Mouse (Mus musculus) left cerebral cortex, postnatal 14 days (tissue): ENCODE data around the gene Dnaic1. TPM values are rescaled to one million over a fixed set of nuclear protein-coding genes. Genes with fewer than 3 reads are reported as not detected.
A peak's percentile ranks its signal among the peaks of the same experiment; 100 is the strongest.

Experiments
- DNase-seq, 2 experiments: peaks; one replicate each; pipeline ENCODE4 v3.0.0; 2021 to 2022; ENCODE audit warnings: low spot score in 2 of 2, mixed read lengths in 1 of 2
- intact Hi-C: fragments of 180-260 bp; cut with DNase I; formaldehyde crosslinking; loops from one replicate; pipeline ENCODE4 v1.15.1; 2025
- total RNA-seq, 2 experiments: library from RNA; stranded (reverse); gene quantifications; 2 replicates each; pipeline ENCODE4 v1.2.3; 2021

The Dnaic1 gene
- total RNA-seq, 2 experiments from 2014 or later: 5.6 to 8.6 TPM

GRCm38 (mm10) chr4:41566123-41566522 lies 3.5 kb upstream of the Dnaic1 start:
- intact Hi-C loops: loop anchor here (5.0 kb wide), 2 partner anchors 44 to 99 kb away; partner anchors contain the start of gene Nudt2
- no peak for DNase-seq

GRCm38 (mm10) chr4:41568239-41568638 lies 1.3 kb upstream of the Dnaic1 start:
- intact Hi-C loops: loop anchor here (5.0 kb wide), 2 partner anchors 46 to 101 kb away; partner anchors contain the start of gene Nudt2
- DNase-seq: peak; percentile 65 to 66

GRCm38 (mm10) chr4:41568682-41569410 lies 729 bp upstream of the Dnaic1 start:
- DNase-seq: peak in 1 of 2 experiments; percentile 49
- intact Hi-C loops: loop anchor here (5.0 kb wide), 2 partner anchors 47 to 102 kb away; partner anchors contain the start of gene Nudt2

- intact Hi-C loops: loop anchor here (5.0 kb wide), 1 partner anchor 41 kb away; no protein-coding TSS in a partner anchor
- DNase-seq: no peak
These were observed 1.9 kb downstream of the Dnaic1 start for GRCm38 (mm10) chr4:41571490-41571889.

DNA sequence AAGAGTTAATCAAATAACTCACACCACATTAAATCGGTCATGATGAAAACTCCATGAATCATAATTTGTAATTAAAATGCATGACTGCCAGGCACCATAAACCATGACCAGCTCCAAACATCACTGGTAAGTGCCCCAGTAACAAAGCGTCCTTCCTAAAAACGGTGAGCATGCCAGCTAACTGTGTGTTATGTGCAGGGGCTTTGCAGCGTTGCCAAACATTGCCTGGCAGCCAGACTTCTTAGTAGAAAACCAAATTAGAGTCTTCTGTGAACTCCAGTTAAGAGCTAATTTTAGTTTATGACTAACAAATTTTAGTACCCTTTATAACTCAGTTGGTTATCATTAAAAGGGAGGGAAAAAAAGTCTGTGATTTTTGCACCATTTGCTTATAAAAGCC lies 3.9 kb downstream of the Dnaic1 start:
- intact Hi-C loops: loop anchor here (5.0 kb wide), 1 partner anchor 39 kb away; no protein-coding TSS in a partner anchor
- peak in 1 of 2 experiments; percentile 21 for DNase-seq

GRCm38 (mm10) chr4:41575914-41576313 lies 6.3 kb downstream of the Dnaic1 start:
- DNase-seq: no peak
- intact Hi-C loops: no loop called here

DNA sequence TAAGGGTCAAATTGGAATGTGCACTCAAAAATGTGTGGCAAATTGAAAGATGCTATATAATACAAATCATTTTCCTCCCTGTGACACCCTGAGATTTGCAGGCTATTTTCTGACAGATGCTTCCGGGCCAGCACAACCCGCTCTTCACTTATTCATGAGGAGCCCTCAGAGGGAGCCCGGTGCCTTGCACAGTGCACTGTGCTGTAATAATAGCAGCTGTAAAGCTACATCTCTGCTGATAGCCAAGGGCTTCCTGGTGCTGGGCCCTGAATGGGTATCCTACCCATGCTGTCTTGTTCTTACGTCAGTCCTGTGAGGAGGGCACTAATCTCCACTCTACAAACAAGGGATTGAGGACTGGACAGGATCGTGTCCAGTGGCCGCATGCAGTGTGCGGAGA lies 13.8 kb downstream of the Dnaic1 start:
- intact Hi-C loops: no loop called here
- DNase-seq: no peak

DNA sequence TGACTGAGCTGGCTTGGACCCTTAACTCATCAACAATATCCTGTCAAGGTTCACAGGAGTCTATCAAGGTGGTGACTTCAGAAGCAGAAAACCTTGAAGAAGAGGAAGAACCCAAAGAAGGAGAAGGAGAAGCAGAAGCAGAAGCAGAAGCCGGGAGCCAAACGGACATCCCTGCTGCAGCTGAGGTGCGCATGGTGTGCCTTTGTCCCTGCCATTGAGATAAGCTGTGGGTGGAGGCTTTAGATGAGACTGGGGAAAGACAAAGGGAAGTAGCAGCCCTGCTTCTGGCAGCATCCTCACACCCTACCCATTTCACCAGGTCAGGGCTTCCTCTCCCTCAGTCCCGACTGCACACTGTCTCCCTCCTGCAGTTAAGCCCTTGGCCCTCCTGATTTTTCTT lies 33.2 kb downstream of the Dnaic1 start:
- intact Hi-C loops: no loop called here
- DNase-seq: no peak

DNA sequence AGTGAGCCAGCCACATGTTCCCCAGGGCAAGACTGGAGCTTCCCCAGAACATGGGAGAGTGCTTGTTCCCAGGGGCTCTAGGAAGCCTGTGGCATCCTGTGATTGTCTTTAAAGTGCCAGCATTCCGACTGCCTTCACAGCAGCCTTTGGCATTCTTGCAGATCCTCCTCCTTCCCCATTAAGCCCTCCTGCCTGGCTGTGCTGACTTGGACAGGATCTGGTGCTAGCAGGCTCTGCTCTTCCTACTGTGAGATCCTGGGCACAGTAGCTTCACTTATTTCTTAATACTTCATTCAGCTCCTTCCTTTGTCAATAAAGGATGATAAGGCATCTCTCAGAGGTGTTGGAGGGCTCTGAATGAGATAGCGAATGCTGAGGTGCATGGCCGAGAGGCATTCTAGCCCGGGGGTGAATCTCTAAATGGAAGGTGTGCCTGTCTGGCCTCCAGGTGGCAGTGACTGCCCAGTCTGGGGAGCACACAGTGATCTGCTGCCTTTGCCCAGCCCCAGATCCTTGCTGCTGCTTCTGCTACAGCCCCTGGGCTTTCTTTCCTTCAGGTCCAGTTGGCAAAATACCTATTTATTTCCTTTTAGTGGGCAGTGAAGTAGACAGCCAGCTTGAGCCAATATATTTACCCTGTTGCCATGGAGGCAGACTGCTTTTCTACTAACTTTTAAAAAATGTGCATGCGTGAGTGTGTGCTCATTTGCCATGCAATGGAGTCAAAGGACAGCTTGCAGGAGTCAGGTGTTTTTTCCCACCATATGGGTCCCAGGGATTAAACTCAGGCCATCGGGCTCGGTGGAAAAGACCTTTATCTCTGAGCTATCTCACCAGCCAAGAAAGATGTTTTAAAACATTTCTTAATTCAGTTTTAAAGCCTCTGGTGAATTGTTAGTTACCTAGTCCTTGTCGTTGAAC lies 35.2 kb downstream of the Dnaic1 start:
- intact Hi-C loops: no loop called here
- no peak for DNase-seq

DNA sequence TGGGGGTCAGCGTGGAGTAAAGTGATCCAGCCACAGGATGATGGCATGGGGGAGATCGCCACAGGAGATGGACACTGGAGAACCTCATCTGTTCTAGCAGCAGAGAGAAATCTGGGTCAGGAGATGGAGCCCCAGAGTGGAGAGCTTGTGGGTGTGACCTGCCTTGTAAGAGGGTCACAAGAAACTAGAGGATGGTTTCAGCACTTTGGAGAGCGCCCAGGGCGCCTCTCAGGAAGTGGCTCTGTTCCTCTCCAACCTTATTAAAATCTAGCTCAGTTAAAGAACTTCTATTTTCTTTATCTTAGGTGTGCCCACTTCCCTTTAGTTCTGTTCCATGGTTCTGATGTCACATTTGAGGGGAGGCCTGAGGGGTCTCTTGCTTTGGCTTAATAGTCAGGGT lies 37.2 kb downstream of the Dnaic1 start:
- intact Hi-C loops: no loop called here
- no peak for DNase-seq

DNA sequence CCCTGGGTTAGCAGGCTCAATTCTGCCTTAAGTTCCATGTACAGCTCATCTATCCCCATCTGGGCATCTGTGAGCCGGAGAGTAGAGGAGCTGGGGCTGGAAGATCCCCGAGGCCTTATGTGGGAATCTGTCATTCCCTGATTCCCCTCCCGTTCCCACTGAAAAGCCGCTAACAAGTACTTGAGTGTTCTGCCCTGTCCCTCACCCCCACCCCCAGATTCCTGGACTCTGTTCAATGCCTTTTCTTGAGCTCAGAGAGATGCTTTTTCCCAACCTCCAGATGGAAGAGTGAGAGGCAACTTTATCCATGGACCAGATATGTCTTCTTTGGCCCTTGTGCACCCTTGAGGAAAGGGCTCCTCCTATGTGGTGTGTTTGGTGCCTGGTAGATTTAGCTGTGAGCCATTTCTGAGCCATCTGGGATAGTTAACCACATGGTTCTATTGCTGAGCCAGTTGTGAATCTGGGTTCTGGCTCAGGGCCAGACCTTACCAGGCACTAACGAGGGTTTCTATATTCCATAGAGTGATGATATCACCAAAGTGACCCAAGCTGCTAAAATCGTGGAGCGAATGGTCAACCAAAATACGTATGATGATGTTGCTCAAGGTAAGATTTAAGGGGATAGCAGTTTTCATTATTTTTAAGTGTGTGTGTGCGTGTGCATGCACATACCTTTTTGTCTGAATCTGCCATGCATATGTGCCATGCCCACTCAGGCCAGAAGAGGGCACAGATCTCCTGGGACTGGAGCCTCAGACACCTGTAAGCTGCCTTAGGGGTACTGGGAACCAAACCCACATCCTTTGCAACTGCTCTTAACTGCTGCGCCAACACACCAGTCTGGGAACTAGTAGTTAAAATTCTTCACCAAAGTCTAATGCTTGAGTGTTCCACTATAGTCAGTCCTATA lies 40.4 kb downstream of the Dnaic1 start:
- DNase-seq: no peak

DNA sequence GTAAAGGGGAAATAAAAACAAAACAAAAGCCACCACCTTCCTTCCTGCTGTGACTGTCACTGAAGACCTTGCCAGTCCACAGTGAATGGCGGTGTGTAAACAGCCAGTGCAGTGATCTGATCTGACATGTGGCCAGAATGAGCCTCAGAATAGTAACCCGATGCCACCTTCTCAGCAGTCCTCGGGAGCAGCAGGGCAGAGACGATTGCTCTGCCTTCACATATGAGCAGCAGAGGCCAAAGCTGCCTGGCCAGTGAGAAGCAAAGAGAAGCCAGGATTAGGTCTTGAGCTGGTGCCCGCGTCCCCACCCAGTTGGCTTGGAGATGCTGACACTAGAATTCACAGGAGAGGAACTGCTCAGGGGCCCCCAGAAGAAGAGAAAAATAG lies 41.0 kb downstream of the Dnaic1 start:
- no peak for DNase-seq
- intact Hi-C loops: loop anchor here (5.0 kb wide), 3 partner anchors 38 to 143 kb away; partner anchors contain the start of gene Nudt2

More for the DNA sequence above, 40.4 kb downstream of the Dnaic1 start:
- intact Hi-C loops: loop anchor here (5.0 kb wide), 3 partner anchors 38 to 143 kb away; partner anchors contain the start of gene Nudt2

DNA sequence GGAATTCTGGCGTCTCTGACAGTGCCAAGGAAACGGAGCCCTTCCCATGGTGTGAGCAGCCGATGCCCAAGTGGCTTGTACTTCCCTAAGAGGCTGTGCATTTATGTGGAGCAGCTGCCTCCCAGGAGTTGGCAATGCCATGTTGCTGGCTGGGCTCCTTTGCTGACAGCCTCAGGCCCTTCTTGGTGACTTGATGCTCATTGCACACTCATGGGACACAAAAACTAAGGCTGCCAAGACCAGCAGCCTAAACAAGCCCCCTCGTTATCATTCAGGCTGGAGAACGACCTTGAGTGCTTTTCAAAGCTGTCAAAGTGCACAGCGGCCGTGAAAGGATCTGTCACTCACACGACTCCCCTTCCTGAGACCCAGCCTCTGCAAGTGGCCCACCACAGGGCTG lies 42.6 kb downstream of the Dnaic1 start:
- no peak for DNase-seq
- intact Hi-C loops: loop anchor here (5.0 kb wide), 3 partner anchors 40 to 145 kb away; partner anchors contain the start of gene Nudt2

GRCm38 (mm10) chr4:41614156-41614555 lies 44.6 kb downstream of the Dnaic1 start:
- DNase-seq: peak; percentile 91
- intact Hi-C loops: loop anchor here (1.0 to 5.0 kb wide), 4 partner anchors 38 to 147 kb away; partner anchors contain the start of gene Nudt2

DNA sequence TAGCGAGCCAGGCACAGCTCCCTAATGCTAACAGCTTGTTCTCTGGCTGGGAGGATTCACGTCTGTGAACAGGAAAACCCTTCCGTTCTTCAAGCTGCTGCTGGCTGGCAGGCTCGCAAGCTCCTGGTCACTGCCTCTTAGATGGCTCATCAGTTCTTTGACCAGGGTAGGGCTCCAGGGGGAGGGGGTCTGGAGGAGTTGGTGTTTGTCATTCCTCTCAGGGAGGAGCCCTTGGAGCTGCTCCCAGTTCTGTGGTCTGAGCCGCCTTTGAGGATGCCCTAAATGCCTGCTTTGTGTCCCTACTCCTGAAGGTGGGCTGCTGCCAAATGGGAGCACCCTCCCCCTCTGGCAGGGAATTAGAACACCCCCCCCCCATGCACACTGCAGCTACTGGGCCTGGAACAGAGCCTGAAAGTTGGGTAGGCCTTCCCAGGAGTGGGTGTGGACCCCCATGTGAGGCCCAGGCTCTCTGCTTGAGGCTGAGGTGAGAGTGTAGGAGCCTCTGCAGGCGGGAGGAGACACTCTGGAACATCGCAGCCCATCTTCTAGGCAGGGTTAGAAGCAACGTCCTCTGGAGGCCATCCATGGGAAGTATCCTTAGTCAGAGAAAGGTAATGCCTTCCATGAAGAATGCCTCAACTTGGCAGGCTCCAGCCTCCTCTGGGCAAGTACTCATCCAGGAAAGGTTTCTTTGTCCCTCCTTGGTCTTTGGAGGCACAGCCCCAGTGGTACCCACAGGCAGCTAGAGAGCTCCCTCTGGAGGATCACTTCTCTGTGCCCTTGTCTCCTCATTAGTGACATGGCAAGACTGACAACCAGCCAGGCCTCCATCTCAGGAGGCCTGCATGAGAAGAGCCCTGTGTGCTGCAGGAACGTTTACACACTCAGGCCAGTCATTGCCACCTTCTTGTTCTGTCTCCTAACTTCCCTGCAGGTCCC lies 46.4 kb downstream of the Dnaic1 start:
- intact Hi-C loops: loop anchor here (5.0 kb wide), 1 partner anchor 91 kb away; no protein-coding TSS in a partner anchor

DNA sequence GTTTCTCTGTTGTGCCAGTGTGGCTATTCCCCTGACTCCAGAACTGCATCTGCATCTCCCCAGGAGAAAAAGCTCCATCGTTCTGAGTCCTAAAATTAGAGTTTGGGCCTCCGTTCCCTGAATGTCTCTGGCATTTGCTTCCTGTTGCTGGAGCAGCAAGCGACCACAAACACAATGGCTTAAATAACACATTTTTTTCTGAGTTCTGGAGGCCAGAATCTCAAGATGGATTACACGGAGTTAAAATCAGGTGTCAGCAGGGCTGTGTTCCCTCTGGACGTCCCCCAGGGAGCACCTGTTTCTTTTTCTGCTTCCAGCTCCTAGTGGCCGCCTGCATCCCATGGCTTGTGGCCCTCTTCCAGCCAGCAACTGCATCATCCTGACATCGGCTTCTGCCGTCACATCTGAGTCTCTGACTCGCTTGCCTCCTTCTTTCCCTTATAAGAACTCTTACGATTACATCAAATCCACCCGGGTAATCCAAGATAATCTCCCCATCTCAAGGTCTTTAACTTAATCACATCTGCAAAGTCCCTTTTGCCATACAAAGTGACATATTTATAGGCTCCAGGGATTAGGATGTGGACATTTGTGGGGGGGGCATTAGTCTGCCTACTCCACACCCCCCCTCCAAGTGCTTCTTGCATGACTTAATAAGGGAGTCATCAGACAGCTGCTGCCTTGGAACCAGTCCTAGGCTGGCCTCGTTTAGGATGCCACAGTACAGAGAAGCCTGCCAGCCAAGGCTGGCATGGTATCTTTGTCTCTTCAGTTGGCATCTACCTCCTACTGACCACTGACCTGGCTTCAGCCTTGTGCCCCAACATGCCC lies 49.6 kb downstream of the Dnaic1 start:
- DNase-seq: peak in 1 of 2 experiments; percentile 50
- intact Hi-C loops: loop anchor here (5.0 kb wide), 1 partner anchor 88 kb away; no protein-coding TSS in a partner anchor

More for the DNA sequence above, 46.4 kb downstream of the Dnaic1 start:
- peak; percentile 74 to 91 for DNase-seq

- DNase-seq: no peak
- intact Hi-C loops: no loop called here
These were observed 52.5 kb downstream of the Dnaic1 start for GRCm38 (mm10) chr4:41622071-41622470.
